Mouse (Mus musculus): ENCODE measurements around the gene Lcorl. TPM values are rescaled to one million over a fixed set of nuclear protein-coding genes. Genes with fewer than 3 reads are reported as not detected.

Gene Lcorl
- polyA plus RNA-seq, 2 experiments = 7.4 to 21.1 TPM

DNA sequence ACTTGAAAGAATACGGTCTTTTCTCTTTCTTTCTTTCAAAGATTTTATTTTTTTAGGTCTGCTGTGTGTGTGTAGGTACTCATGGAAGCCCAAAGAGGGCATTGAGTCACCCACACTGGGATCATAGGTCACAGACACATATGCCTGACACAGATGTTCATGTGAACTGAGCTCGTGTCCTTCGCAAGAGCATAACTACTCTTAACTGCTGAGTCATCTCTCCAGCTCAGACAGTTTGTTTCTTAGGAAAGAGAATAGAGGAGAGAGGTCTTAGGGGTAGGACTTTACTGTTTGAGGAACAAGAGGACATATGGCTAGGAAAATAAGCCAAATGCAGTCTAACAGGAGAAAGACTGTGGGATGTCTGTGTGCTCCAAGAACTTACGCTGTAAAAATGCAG is 168.3 kb downstream of the Lcorl start:
- WGBS = 88% methylated on average over 4 of the region's 4 CpGs
- Histone ChIP-seq H3K36me3 (ENCODE audit: control insufficient read depth, insufficient read depth, low read length) (peaks cover 21% of the 10 kb centered on the region), H3K9me3 (ENCODE audit: control insufficient read depth, low read length) (no peaks in the 10 kb centered on the region), H3K4me3 (replicated peaks; ENCODE audit: low read length) (no peak overlapping the region), H3K27ac (replicated peaks; ENCODE audit: low read depth, low read length) (no peak overlapping the region), H3K9ac (ENCODE audit: low read depth, low read length, severe bottlenecking) (no peak overlapping the region), H3K27me3 (ENCODE audit: control insufficient read depth, insufficient read depth, low read length) (no peaks in the 10 kb centered on the region), H3K4me2 (replicated peaks; ENCODE audit: low read depth, low read length, severe bottlenecking) (no peak overlapping the region), H3K4me1 (ENCODE audit: control insufficient read depth, insufficient read depth, low read length) (no peaks in the 10 kb centered on the region)
- no peak for TF ChIP-seq POLR2A (IDR thresholded peaks at IDR 0.05; ENCODE audit: borderline replicate concordance, extremely low read depth, insufficient read depth, insufficient read length)
- ATAC-seq (ENCODE audit: low FRiP score, low read depth) = no peak
- DNase-seq (ENCODE audit: low spot score) = no peak

DNA sequence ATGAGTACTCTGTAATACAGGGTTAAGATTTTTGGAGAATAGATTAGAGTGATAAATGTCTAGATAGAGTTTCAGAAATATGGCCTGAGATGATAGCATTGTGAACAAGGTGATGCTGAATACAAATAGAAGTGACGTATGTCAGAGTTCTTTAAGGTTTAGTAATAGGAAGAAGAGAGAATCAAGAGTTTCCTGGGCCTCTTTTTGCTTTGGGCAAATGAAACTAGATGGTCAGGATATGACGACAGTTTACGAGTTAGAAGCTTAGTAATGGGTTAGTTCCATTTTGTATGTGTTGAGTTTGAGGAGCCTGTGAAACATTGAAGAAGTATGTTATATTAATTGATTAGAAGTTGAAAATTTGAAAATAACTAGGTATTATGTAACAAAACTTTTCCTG is 171.2 kb downstream of the Lcorl start:
- H3K27ac ChIP-seq (replicated peaks; ENCODE audit: low read depth, low read length) = no peak overlapping the region
- no peaks in the 10 kb centered on the region for H3K4me1 ChIP-seq (ENCODE audit: control insufficient read depth, insufficient read depth, low read length)
- DNase-seq (ENCODE audit: low spot score) (no peak), ATAC-seq (ENCODE audit: low FRiP score, low read depth) (no peak)
- TF ChIP-seq POLR2A (IDR thresholded peaks at IDR 0.05; ENCODE audit: borderline replicate concordance, extremely low read depth, insufficient read depth, insufficient read length) = no peak
- H3K27me3 ChIP-seq (ENCODE audit: control insufficient read depth, insufficient read depth, low read length) = no peaks in the 10 kb centered on the region
- peaks cover 22% of the 10 kb centered on the region for H3K36me3 ChIP-seq (ENCODE audit: control insufficient read depth, insufficient read depth, low read length)
- WGBS = 96% methylated on average over 3 of the region's 3 CpGs
- no peak overlapping the region for H3K9ac ChIP-seq (ENCODE audit: low read depth, low read length, severe bottlenecking)
- H3K9me3 ChIP-seq (ENCODE audit: control insufficient read depth, low read length) = no peaks in the 10 kb centered on the region
- no peak overlapping the region for H3K4me2 ChIP-seq (replicated peaks; ENCODE audit: low read depth, low read length, severe bottlenecking)
- H3K4me3 ChIP-seq (replicated peaks; ENCODE audit: low read length) = no peak overlapping the region

DNA sequence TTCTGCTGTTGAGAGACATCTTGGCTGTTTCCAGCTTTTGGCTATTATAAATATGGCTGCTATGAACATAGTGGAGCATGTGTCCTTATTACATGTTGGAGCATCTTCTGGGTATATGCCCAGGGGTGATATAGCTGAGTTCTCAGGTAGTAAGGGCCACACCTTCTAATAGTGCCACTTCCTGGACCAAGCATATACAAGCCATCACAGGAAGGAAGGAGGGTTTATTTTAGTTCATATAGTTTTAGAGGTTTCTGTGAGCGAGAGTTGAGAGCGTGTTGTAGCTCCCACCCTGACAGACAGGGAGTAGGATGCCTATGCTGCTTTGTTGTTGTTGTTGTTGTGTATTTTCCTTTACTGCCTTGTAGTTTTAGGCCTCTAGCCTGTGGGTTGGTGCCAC is 172.2 kb downstream of the Lcorl start:
- no peak overlapping the region for H3K27ac ChIP-seq (replicated peaks; ENCODE audit: low read depth, low read length)
- H3K9me3 ChIP-seq (ENCODE audit: control insufficient read depth, low read length) = no peaks in the 10 kb centered on the region
- 90% methylated on average over 2 of the region's 2 CpGs for WGBS
- TF ChIP-seq POLR2A (IDR thresholded peaks at IDR 0.05; ENCODE audit: borderline replicate concordance, extremely low read depth, insufficient read depth, insufficient read length) = no peak
- peaks cover 27% of the 10 kb centered on the region for H3K36me3 ChIP-seq (ENCODE audit: control insufficient read depth, insufficient read depth, low read length)
- H3K4me3 ChIP-seq (replicated peaks; ENCODE audit: low read length) = no peak overlapping the region
- no peaks in the 10 kb centered on the region for H3K27me3 ChIP-seq (ENCODE audit: control insufficient read depth, insufficient read depth, low read length)
- no peaks in the 10 kb centered on the region for H3K4me1 ChIP-seq (ENCODE audit: control insufficient read depth, insufficient read depth, low read length)
- no peak for DNase-seq (ENCODE audit: low spot score)
- no peak overlapping the region for H3K9ac ChIP-seq (ENCODE audit: low read depth, low read length, severe bottlenecking)
- ATAC-seq (ENCODE audit: low FRiP score, low read depth) = no peak
- H3K4me2 ChIP-seq (replicated peaks; ENCODE audit: low read depth, low read length, severe bottlenecking) = no peak overlapping the region

DNA sequence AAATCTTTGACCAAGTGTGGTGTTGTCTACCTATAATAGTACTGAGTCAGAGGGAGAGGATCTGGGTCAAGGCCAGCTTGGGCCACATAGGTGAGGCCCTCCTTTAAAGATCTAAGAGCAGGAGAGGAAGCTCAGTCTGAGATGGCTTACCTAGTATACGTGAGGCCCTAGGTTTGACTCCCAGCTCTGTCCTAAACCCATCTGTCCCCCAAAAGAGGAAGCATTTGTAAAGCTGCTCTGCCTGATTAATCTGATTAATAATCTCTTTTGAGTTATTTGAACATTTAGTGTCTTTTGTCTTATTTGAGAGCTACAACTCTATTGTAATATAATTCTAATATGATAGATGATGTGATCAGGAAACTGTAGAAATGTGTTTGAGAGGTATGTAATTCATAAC is 174.0 kb downstream of the Lcorl start:
- H3K4me1 ChIP-seq (ENCODE audit: control insufficient read depth, insufficient read depth, low read length) = no peaks in the 10 kb centered on the region
- no peak for ATAC-seq (ENCODE audit: low FRiP score, low read depth)
- H3K27ac ChIP-seq (replicated peaks; ENCODE audit: low read depth, low read length) = no peak overlapping the region
- no peak for DNase-seq (ENCODE audit: low spot score)
- 95% methylated on average over 1 of the region's 1 CpGs for WGBS
- peaks cover 19% of the 10 kb centered on the region for H3K36me3 ChIP-seq (ENCODE audit: control insufficient read depth, insufficient read depth, low read length)
- no peak overlapping the region for H3K4me2 ChIP-seq (replicated peaks; ENCODE audit: low read depth, low read length, severe bottlenecking)
- H3K9ac ChIP-seq (ENCODE audit: low read depth, low read length, severe bottlenecking) = no peak overlapping the region
- TF ChIP-seq POLR2A (IDR thresholded peaks at IDR 0.05; ENCODE audit: borderline replicate concordance, extremely low read depth, insufficient read depth, insufficient read length) = no peak
- no peaks in the 10 kb centered on the region for H3K9me3 ChIP-seq (ENCODE audit: control insufficient read depth, low read length)
- H3K27me3 ChIP-seq (ENCODE audit: control insufficient read depth, insufficient read depth, low read length) = no peaks in the 10 kb centered on the region
- H3K4me3 ChIP-seq (replicated peaks; ENCODE audit: low read length) = no peak overlapping the region

DNA sequence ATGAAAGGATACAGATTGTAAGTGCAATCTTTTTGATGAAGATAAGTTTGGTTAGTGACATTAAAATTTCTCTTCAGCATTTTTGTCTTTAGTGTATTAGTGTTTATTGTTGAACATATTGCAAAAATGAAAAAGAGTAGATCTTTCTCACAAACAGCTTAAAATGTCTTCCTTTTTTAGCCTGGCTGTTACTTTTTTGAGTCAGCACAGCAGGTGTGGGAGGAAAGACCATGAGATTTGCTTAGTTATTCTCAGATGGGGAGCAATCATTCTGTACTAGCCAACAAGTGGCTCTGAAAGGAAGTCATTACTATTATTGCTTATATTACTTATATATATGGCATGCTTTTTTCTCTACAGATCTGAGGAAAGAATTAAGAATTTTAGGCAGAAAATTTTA is 177.5 kb downstream of the Lcorl start:
- Histone ChIP-seq H3K9ac (ENCODE audit: low read depth, low read length, severe bottlenecking) (no peak overlapping the region), H3K9me3 (ENCODE audit: control insufficient read depth, low read length) (no peaks in the 10 kb centered on the region), H3K4me1 (ENCODE audit: control insufficient read depth, insufficient read depth, low read length) (no peaks in the 10 kb centered on the region), H3K27me3 (ENCODE audit: control insufficient read depth, insufficient read depth, low read length) (no peaks in the 10 kb centered on the region), H3K36me3 (ENCODE audit: control insufficient read depth, insufficient read depth, low read length) (peaks cover 36% of the 10 kb centered on the region), H3K4me2 (replicated peaks; ENCODE audit: low read depth, low read length, severe bottlenecking) (no peak overlapping the region), H3K27ac (replicated peaks; ENCODE audit: low read depth, low read length) (no peak overlapping the region), H3K4me3 (replicated peaks; ENCODE audit: low read length) (no peak overlapping the region)
- TF ChIP-seq POLR2A (IDR thresholded peaks at IDR 0.05; ENCODE audit: borderline replicate concordance, extremely low read depth, insufficient read depth, insufficient read length) = no peak
- DNase-seq (ENCODE audit: low spot score) (no peak), ATAC-seq (ENCODE audit: low FRiP score, low read depth) (no peak)

DNA sequence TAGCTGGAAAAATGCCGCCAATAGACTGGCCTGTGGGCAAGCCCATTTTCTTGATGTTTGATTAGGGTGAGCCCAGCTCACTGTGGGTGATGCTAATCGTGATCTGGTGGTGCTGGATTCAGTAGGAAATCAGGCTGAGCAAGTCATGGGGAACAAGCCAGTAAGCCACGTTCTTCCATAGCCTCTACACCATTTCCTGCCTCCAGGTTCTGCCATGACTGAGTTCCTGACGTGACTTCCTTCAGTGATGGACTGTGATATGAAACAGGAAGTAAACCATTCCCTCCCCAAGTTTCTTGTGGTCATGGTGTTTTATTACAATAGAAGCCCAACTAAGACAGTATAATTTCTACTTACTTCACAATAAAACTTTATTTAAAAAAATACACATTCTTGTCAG is 179.8 kb downstream of the Lcorl start:
- no peak overlapping the region for H3K27ac ChIP-seq (replicated peaks; ENCODE audit: low read depth, low read length)
- 85% methylated on average over 4 of the region's 4 CpGs for WGBS
- H3K4me2 ChIP-seq (replicated peaks; ENCODE audit: low read depth, low read length, severe bottlenecking) = no peak overlapping the region
- TF ChIP-seq POLR2A (IDR thresholded peaks at IDR 0.05; ENCODE audit: borderline replicate concordance, extremely low read depth, insufficient read depth, insufficient read length) = no peak
- DNase-seq (ENCODE audit: low spot score) (no peak), ATAC-seq (ENCODE audit: low FRiP score, low read depth) (no peak)
- H3K9me3 ChIP-seq (ENCODE audit: control insufficient read depth, low read length) = no peaks in the 10 kb centered on the region
- H3K36me3 ChIP-seq (ENCODE audit: control insufficient read depth, insufficient read depth, low read length) = peaks cover 36% of the 10 kb centered on the region
- H3K27me3 ChIP-seq (ENCODE audit: control insufficient read depth, insufficient read depth, low read length) = no peaks in the 10 kb centered on the region
- no peak overlapping the region for H3K4me3 ChIP-seq (replicated peaks; ENCODE audit: low read length)
- H3K9ac ChIP-seq (ENCODE audit: low read depth, low read length, severe bottlenecking) = no peak overlapping the region
- H3K4me1 ChIP-seq (ENCODE audit: control insufficient read depth, insufficient read depth, low read length) = no peaks in the 10 kb centered on the region
